Mouse (Mus musculus) left cerebral cortex, postnatal 14 days (tissue): ENCODE measurements at regions not wholly inside any gene's neighbourhood (a gene's known extent, or its start where the extent isn't known, plus 50 kb on each side); places are given as distances from the start of the nearest gene placed in this dataset.

ENCODE experiments used
- DNase-seq, 2 experiments: peaks; one replicate each; pipeline ENCODE4 v3.0.0; 2021 to 2022; ENCODE audit warnings: low spot score in 2 of 2, mixed read lengths in 1 of 2
- intact Hi-C: fragments of 180-260 bp; cut with DNase I; formaldehyde crosslinking; loops from one replicate; pipeline ENCODE4 v1.15.1; 2025

- no peak for DNase-seq
- intact Hi-C loops: no loop called here
These were observed 1729.8 kb downstream of the AI429214 start for GRCm38 (mm10) chr8:38723254-38723653.

GRCm38 (mm10) chr8:38725257-38725656, 1731.9 kb downstream of the AI429214 start:
- intact Hi-C loops: no loop called here

GRCm38 (mm10) chr8:38747134-38747533, 1753.7 kb downstream of the AI429214 start:
- DNase-seq: no peak
- intact Hi-C loops: no loop called here

More at GRCm38 (mm10) chr8:38725257-38725656, 1731.9 kb downstream of the AI429214 start:
- DNase-seq: no peak

- intact Hi-C loops: no loop called here
- DNase-seq: no peak
These were observed 1773.3 kb downstream of the AI429214 start for GRCm38 (mm10) chr8:38766626-38767226.

GRCm38 (mm10) chr8:38812482-38812881, 1819.1 kb downstream of the AI429214 start:
- DNase-seq: no peak
- intact Hi-C loops: no loop called here

GRCm38 (mm10) chr8:38818163-38818562, 1824.8 kb downstream of the AI429214 start:
- intact Hi-C loops: loop anchor here (5.0 kb wide), 1 partner anchor 1686 kb away; no protein-coding TSS in a partner anchor
- DNase-seq: peak; percentile 46 to 67

GRCm38 (mm10) chr8:38861436-38861835, 1813.4 kb upstream of the Adam24 start:
- peak; percentile 3 to 10 for DNase-seq
- intact Hi-C loops: no loop called here

- no peak for DNase-seq
- intact Hi-C loops: no loop called here
These were observed 1807.5 kb upstream of the Adam24 start for GRCm38 (mm10) chr8:38867370-38867769.
